Mouse (Mus musculus): ENCODE data around the gene Tmem8b. TPM values are rescaled to one million over a fixed set of nuclear protein-coding genes. Genes with fewer than 3 reads are reported as not detected.

Gene Tmem8b
- total and polyA plus RNA-seq, 3 experiments = 4.6 to 14.7 (median 5.0) TPM

Small RNA genes lying within 50 kb of the gene (microRNA-seq; reads per million reads assigned to microRNA genes)
- gene Gm25262 = 0 to 3.3 reads per million in 2 experiments

Other genes with a start within 250 kb of the Tmem8b start
- gene Fam166b, start 239.8 kb upstream of the Tmem8b start, total RNA-seq (2021) = not detected
- gene Fam166b, start 239.8 kb upstream of the Tmem8b start, polyA plus RNA-seq (2012; rRNA removed) = 0.52 TPM in 1 of 2 replicates, not detected in the other
- gene Tesk1, start 227.0 kb upstream of the Tmem8b start, total RNA-seq (2021) = 10 to 100 TPM; 60.1 to 73.3 TPM
- 124 and 142 TPM in 2 replicates for gene Tesk1, start 227.0 kb upstream of the Tmem8b start, polyA plus RNA-seq (2012; rRNA removed)
- 1 to 10 TPM; 3.0 to 3.3 TPM for gene Cd72, start 214.3 kb upstream of the Tmem8b start, total RNA-seq (2021)
- 3.3 and 3.7 TPM in 2 replicates for gene Cd72, start 214.3 kb upstream of the Tmem8b start, polyA plus RNA-seq (2012; rRNA removed)
- gene Sit1, start 185.2 kb upstream of the Tmem8b start, total RNA-seq (2021) = not detected
- 0.28 and 0.73 TPM in 2 replicates for gene Sit1, start 185.2 kb upstream of the Tmem8b start, polyA plus RNA-seq (2012; rRNA removed)
- 10 to 100 TPM; 54.5 to 69.2 TPM for gene Ccdc107, start 176.1 kb upstream of the Tmem8b start, total RNA-seq (2021)
- 376 and 526 TPM in 2 replicates for gene Ccdc107, start 176.1 kb upstream of the Tmem8b start, polyA plus RNA-seq (2012; rRNA removed)
- gene Arhgef39, start 169.3 kb upstream of the Tmem8b start, total RNA-seq (2021) = 1 to 10 TPM; 1.0 to 2.1 TPM
- gene Arhgef39, start 169.3 kb upstream of the Tmem8b start, polyA plus RNA-seq (2012; rRNA removed) = 4.8 and 6.6 TPM in 2 replicates
- under 1 TPM; 0.17 to 0.28 TPM for gene Car9, start 162.0 kb upstream of the Tmem8b start, total RNA-seq (2021)
- 0.57 and 1.4 TPM in 2 replicates for gene Car9, start 162.0 kb upstream of the Tmem8b start, polyA plus RNA-seq (2012; rRNA removed)
- 100 to 1,000 TPM in 1 of 2 experiments, 10 to 100 TPM in 1; 43.3 to 120 TPM for gene Tpm2, start 145.2 kb upstream of the Tmem8b start, total RNA-seq (2021)
- 21.1 and 34.6 TPM in 2 replicates for gene Tpm2, start 145.2 kb upstream of the Tmem8b start, polyA plus RNA-seq (2012; rRNA removed)
- gene Creb3, start 106.6 kb upstream of the Tmem8b start, total RNA-seq (2021) = 100 to 1,000 TPM; 123 to 178 TPM
- 178 and 207 TPM in 2 replicates for gene Creb3, start 106.6 kb upstream of the Tmem8b start, polyA plus RNA-seq (2012; rRNA removed)
- 100 to 1,000 TPM; 167 to 207 TPM for gene Tln1, start 106.3 kb upstream of the Tmem8b start, total RNA-seq (2021)
- 132 and 174 TPM in 2 replicates for gene Tln1, start 106.3 kb upstream of the Tmem8b start, polyA plus RNA-seq (2012; rRNA removed)
- gene Rgp1, start 90.3 kb upstream of the Tmem8b start, total RNA-seq (2021) = 10 to 100 TPM; 47.1 to 50.7 TPM
- gene Rgp1, start 90.3 kb upstream of the Tmem8b start, polyA plus RNA-seq (2012; rRNA removed) = 50.1 and 57.4 TPM in 2 replicates
- gene Gba2, start 90.1 kb upstream of the Tmem8b start, total RNA-seq (2021) = 10 to 100 TPM in 1 of 2 experiments, 1 to 10 TPM in 1; 6.8 to 13.0 TPM
- gene Gba2, start 90.1 kb upstream of the Tmem8b start, polyA plus RNA-seq (2012; rRNA removed) = 13.4 and 13.9 TPM in 2 replicates
- gene Msmp, start 84.5 kb upstream of the Tmem8b start, total RNA-seq (2021) = 1 to 10 TPM; 1.2 to 3.0 TPM
- 0.94 and 1.5 TPM in 2 replicates for gene Msmp, start 84.5 kb upstream of the Tmem8b start, polyA plus RNA-seq (2012; rRNA removed)
- 10 to 100 TPM; 23.3 to 36.1 TPM for gene Npr2, start 37.0 kb upstream of the Tmem8b start, total RNA-seq (2021)
- 34.1 and 38.0 TPM in 2 replicates for gene Npr2, start 37.0 kb upstream of the Tmem8b start, polyA plus RNA-seq (2012; rRNA removed)
- gene Spag8, start 15.4 kb upstream of the Tmem8b start, total RNA-seq (2021) = under 1 TPM; 0.26 to 0.45 TPM
- gene Spag8, start 15.4 kb upstream of the Tmem8b start, polyA plus RNA-seq (2012; rRNA removed) = 1.2 and 2.2 TPM in 2 replicates
- gene Hint2, start 12.5 kb upstream of the Tmem8b start, total RNA-seq (2021) = 10 to 100 TPM; 48.8 to 96.9 TPM
- 78.7 and 106 TPM in 2 replicates for gene Hint2, start 12.5 kb upstream of the Tmem8b start, polyA plus RNA-seq (2012; rRNA removed)
- under 1 TPM; 0.23 to 0.24 TPM for gene Fam221b, start 174 bp downstream of the Tmem8b start, total RNA-seq (2021)
- gene Fam221b, start 174 bp downstream of the Tmem8b start, polyA plus RNA-seq (2012; rRNA removed) = not detected in 2 replicates
- not detected for gene Olfr70, start 31.8 kb downstream of the Tmem8b start, total RNA-seq (2021)
- not detected in 2 replicates for gene Olfr70, start 31.8 kb downstream of the Tmem8b start, polyA plus RNA-seq (2012; rRNA removed)
- gene Olfr71, start 41.3 kb downstream of the Tmem8b start, total RNA-seq (2021) = not detected
- not detected in 2 replicates for gene Olfr71, start 41.3 kb downstream of the Tmem8b start, polyA plus RNA-seq (2012; rRNA removed)
- gene Hrct1, start 58.2 kb downstream of the Tmem8b start, total RNA-seq (2021) = 1 to 10 TPM; 2.2 to 3.9 TPM
- 8.1 and 14.2 TPM in 2 replicates for gene Hrct1, start 58.2 kb downstream of the Tmem8b start, polyA plus RNA-seq (2012; rRNA removed)
- gene Spaar, start 61.1 kb downstream of the Tmem8b start, total RNA-seq (2021) = 1 to 10 TPM; 1.5 to 2.4 TPM
- gene Spaar, start 61.1 kb downstream of the Tmem8b start, polyA plus RNA-seq (2012; rRNA removed) = 2.0 and 2.6 TPM in 2 replicates
- not detected for gene Olfr159, start 102.0 kb downstream of the Tmem8b start, total RNA-seq (2021)
- gene Olfr159, start 102.0 kb downstream of the Tmem8b start, polyA plus RNA-seq (2012; rRNA removed) = not detected in 2 replicates
- not detected for gene Olfr156, start 154.9 kb downstream of the Tmem8b start, total RNA-seq (2021)
- gene Olfr156, start 154.9 kb downstream of the Tmem8b start, polyA plus RNA-seq (2012; rRNA removed) = not detected in 2 replicates
- gene Olfr157, start 171.2 kb downstream of the Tmem8b start, total RNA-seq (2021) = not detected
- 0.06 TPM in 1 of 2 replicates, not detected in the other for gene Olfr157, start 171.2 kb downstream of the Tmem8b start, polyA plus RNA-seq (2012; rRNA removed)
- not detected for gene Olfr155, start 182.6 kb downstream of the Tmem8b start, total RNA-seq (2021)
- gene Olfr155, start 182.6 kb downstream of the Tmem8b start, polyA plus RNA-seq (2012; rRNA removed) = not detected in 2 replicates
- gene Reck, start 206.6 kb downstream of the Tmem8b start, total RNA-seq (2021) = 10 to 100 TPM; 15.5 to 28.7 TPM
- gene Reck, start 206.6 kb downstream of the Tmem8b start, polyA plus RNA-seq (2012; rRNA removed) = 13.0 and 13.2 TPM in 2 replicates

Measured in adrenal gland, adult 2 months (tissue).